8 mouse cellular contexts compared by ENCODE assay signal in genomic region chr19:45005444-45005843, GRCm38 (mm10). TPM values are rescaled to one million over a fixed set of nuclear protein-coding genes. Genes with fewer than 3 reads are reported as not detected.
DNase-seq lines count a peak whose midpoint lies in the region; ATAC-seq and TF ChIP-seq lines count a peak whose summit lies in the region.

Gene Twnk (plus strand): TSS chr19:45005663.

- peak within 1 kb of the TSS; percentile 89 for H3K27ac ChIP-seq in brown adipose tissue, adult 24 weeks (replicated peaks; ENCODE audit: low read depth, low read length)
- H3K27ac ChIP-seq in intestine, embryonic 14.5 days (ENCODE audit: low read depth), result peak within 1 kb of the TSS; percentile 81
- peak within 1 kb of the TSS; percentile 56; the same call in 1 of the 2 replicates for H3K27ac ChIP-seq in limb, embryonic 11.5 days (replicated peaks; ENCODE audit: low read depth, low read length)
- H3K27ac ChIP-seq in midbrain, embryonic 12.5 days (replicated peaks), result peak within 1 kb of the TSS; percentile 77
- H3K27ac ChIP-seq in testis, adult 2 months (ENCODE audit: control insufficient read depth, insufficient read depth, low read depth, low read length), result peak within 1 kb of the TSS; percentile 98

- ATAC-seq in intestine, embryonic 14.5 days (replicated peaks; ENCODE audit: low FRiP score, low TSS enrichment, low read depth), result peak; percentile 16; the same call in 1 of the 2 replicates
- no peak for ATAC-seq in limb, embryonic 11.5 days (ENCODE audit: insufficient number of reproducible peaks, low FRiP score, low TSS enrichment, low read depth)
- no peak for ATAC-seq in midbrain, embryonic 12.5 days (ENCODE audit: low FRiP score, low read depth)

- no peaks in the 10 kb centered on the region for H3K27me3 ChIP-seq in intestine, embryonic 14.5 days (replicated peaks; ENCODE audit: control insufficient read depth, insufficient read depth, low read length)
- no peaks in the 10 kb centered on the region for H3K27me3 ChIP-seq in limb, embryonic 11.5 days (ENCODE audit: control insufficient read depth, insufficient read depth, low read length)
- H3K27me3 ChIP-seq in midbrain, embryonic 12.5 days, result no peaks in the 10 kb centered on the region
- no peaks in the 10 kb centered on the region for H3K27me3 ChIP-seq in testis, adult 2 months (ENCODE audit: control insufficient read depth, insufficient read depth, low read length)

- DNase-seq in cerebellum, adult 11-12 months, result peak; percentile 56
- DNase-seq in cerebellum, adult 9-11 months, result no peak
- no peak for DNase-seq in gastrocnemius, postnatal 25 days
- peak; percentile 75 for DNase-seq in intestine, embryonic 14.5 days (ENCODE audit: low spot score)
- peak; percentile 55 for DNase-seq in limb, embryonic 11.5 days (ENCODE audit: low spot score)

- H3K9me3 ChIP-seq in intestine, embryonic 14.5 days (ENCODE audit: control insufficient read depth, low read length), result no peaks in the 10 kb centered on the region
- H3K9me3 ChIP-seq in limb, embryonic 11.5 days (ENCODE audit: control insufficient read depth, low read length), result no peaks in the 10 kb centered on the region
- H3K9me3 ChIP-seq in midbrain, embryonic 12.5 days, result no peaks in the 10 kb centered on the region

- H3K4me2 ChIP-seq in intestine, embryonic 14.5 days (ENCODE audit: low read length), result peak within 1 kb of the TSS; percentile 94
- H3K4me2 ChIP-seq in limb, embryonic 11.5 days (ENCODE audit: low read depth, severe bottlenecking), result peak within 1 kb of the TSS; percentile 94
- H3K4me2 ChIP-seq in midbrain, embryonic 12.5 days (replicated peaks), result peak within 1 kb of the TSS; percentile 88

- H3K4me1 ChIP-seq in brown adipose tissue, adult 24 weeks (ENCODE audit: control insufficient read depth, insufficient read depth, insufficient read length, low read length), result no peaks in the 10 kb centered on the region
- H3K4me1 ChIP-seq in intestine, embryonic 14.5 days (replicated peaks; ENCODE audit: control insufficient read depth, insufficient read depth, low read length), result peaks cover 18% of the 10 kb centered on the region
- H3K4me1 ChIP-seq in limb, embryonic 11.5 days (ENCODE audit: control insufficient read depth, insufficient read depth, low read length), result peaks cover 10% of the 10 kb centered on the region
- H3K4me1 ChIP-seq in midbrain, embryonic 12.5 days, result peaks cover 22% of the 10 kb centered on the region
- peaks cover 11% of the 10 kb centered on the region for H3K4me1 ChIP-seq in testis, adult 2 months (ENCODE audit: control insufficient read depth, insufficient read depth, low read length)

- no peak for TF ChIP-seq CTCF in testis, adult 2 months (IDR thresholded peaks at IDR 0.05; ENCODE audit: control insufficient read depth, insufficient read depth, insufficient replicate concordance, low read depth, low read length)

- peaks cover 42% of the 10 kb centered on the region for H3K36me3 ChIP-seq in intestine, embryonic 14.5 days (ENCODE audit: control insufficient read depth, insufficient read depth, low read length)
- H3K36me3 ChIP-seq in limb, embryonic 11.5 days (ENCODE audit: control insufficient read depth, insufficient read depth, low read length), result peaks cover 10% of the 10 kb centered on the region
- peaks cover 57% of the 10 kb centered on the region for H3K36me3 ChIP-seq in midbrain, embryonic 12.5 days
- no peaks in the 10 kb centered on the region for H3K36me3 ChIP-seq in testis, adult 2 months (ENCODE audit: control insufficient read depth, insufficient read depth, low read length)

- H3K9ac ChIP-seq in intestine, embryonic 14.5 days (ENCODE audit: low read length), result peak within 1 kb of the TSS; percentile 73
- H3K9ac ChIP-seq in limb, embryonic 11.5 days (ENCODE audit: low read length), result peak within 1 kb of the TSS; percentile 85
- H3K9ac ChIP-seq in midbrain, embryonic 12.5 days (replicated peaks), result peak within 1 kb of the TSS; percentile 84

- WGBS in intestine, embryonic 14.5 days, result 9% methylated on average over 16 of the region's 16 CpGs
- WGBS in limb, embryonic 11.5 days, result 11% methylated on average over 16 of the region's 16 CpGs
- WGBS in midbrain, embryonic 12.5 days, result 9% methylated on average over 16 of the region's 16 CpGs

- peak within 1 kb of the TSS; percentile 99 for H3K4me3 ChIP-seq in brown adipose tissue, adult 24 weeks (ENCODE audit: insufficient read depth, low read depth, low read length)
- peak within 1 kb of the TSS; percentile 99 for H3K4me3 ChIP-seq in intestine, embryonic 14.5 days (ENCODE audit: low read depth, low read length)
- peak within 1 kb of the TSS; percentile 99 for H3K4me3 ChIP-seq in limb, embryonic 11.5 days (ENCODE audit: low read depth, low read length)
- H3K4me3 ChIP-seq in midbrain, embryonic 12.5 days, result peak within 1 kb of the TSS; percentile 97
- peak within 1 kb of the TSS; percentile 95 for H3K4me3 ChIP-seq in testis, adult 2 months (ENCODE audit: control insufficient read depth, low read depth, low read length)

- TF ChIP-seq POLR2A in testis, adult 2 months (IDR thresholded peaks at IDR 0.05; ENCODE audit: control insufficient read depth, low read depth, low read length), result no peak

RNA-seq across cellular contexts. Expression of gene Twnk, which starts in this region (rescaled TPM):
- 9.1 and 11.1 TPM in 2 replicates for polyA plus RNA-seq in brown adipose tissue, adult 24 weeks (2012; ENCODE audit: insufficient read depth, insufficient read length, missing spikeins)
- 10 to 100 TPM; 16.2 to 16.6 TPM for total RNA-seq in gastrocnemius, postnatal 25 days (2021)
- 16.7 and 18.4 TPM in 2 replicates for polyA plus RNA-seq in intestine, embryonic 14.5 days (2014; fragmentation: Nextera tagmentation; extraction: Ambion mirVana)
- 19.0 and 25.4 TPM in 2 replicates for polyA plus RNA-seq in limb, embryonic 11.5 days (2014; fragmentation: Nextera tagmentation; extraction: Ambion mirVana)
- polyA plus RNA-seq in midbrain, embryonic 12.5 days (2016; fragmentation: Nextera tagmentation; extraction: Ambion mirVana), result 24.1 and 24.5 TPM in 2 replicates
- polyA plus RNA-seq in testis, adult 2 months (2012; rRNA removed), result 5.2 and 6.2 TPM in 2 replicates

Comparison
In these comparisons a context has a peak if more than half of its experiments do, and no peak if none do; other contexts are left out.
1. DNase-seq: peak in cerebellum, adult 11-12 months (single experiment), intestine, embryonic 14.5 days (single experiment) and limb, embryonic 11.5 days (single experiment); none in cerebellum, adult 9-11 months (single experiment) and gastrocnemius, postnatal 25 days (single experiment).
2. Peak in every context shown above with its lines, with median percentiles within 50 percentile points of each other: H3K27ac ChIP-seq, H3K4me3 ChIP-seq, H3K4me2 ChIP-seq and H3K9ac ChIP-seq.